Mouse (Mus musculus): ENCODE results near the gene Dcp1a. TPM values are rescaled to one million over a fixed set of nuclear protein-coding genes. Genes with fewer than 3 reads are reported as not detected.

Dcp1a gene
- polyA plus RNA-seq, 1 experiment from 2014 or later = 5.2 TPM

DNA sequence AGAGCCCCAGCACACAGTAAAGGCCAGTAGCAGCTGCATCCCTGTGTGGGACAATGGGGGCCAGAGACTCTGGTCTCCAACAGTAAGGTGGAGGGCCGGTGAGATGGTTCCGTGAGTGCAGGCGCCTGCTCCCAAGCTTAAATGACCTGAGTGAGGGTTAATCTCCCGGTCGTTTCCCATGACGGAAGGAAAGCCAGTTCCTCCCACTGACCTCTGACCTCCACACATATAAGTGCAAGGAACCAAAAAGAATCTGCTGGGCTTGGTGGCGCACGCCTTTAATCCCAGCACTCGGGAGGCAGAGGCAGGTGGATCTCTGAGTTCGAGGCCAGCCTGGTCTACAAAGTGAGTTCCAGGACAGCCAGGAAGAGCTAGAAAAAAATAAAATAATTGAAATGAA lies 49.1 kb downstream of the Dcp1a start:
- ATAC-seq (ENCODE audit: low FRiP score, low TSS enrichment) = no peak
- H3K36me3 ChIP-seq (ENCODE audit: control insufficient read depth, insufficient read depth, low read length) = peaks cover 18% of the 10 kb centered on the region
- 89% methylated on average over 10 of the region's 10 CpGs for WGBS
- TF ChIP-seq CTCF (IDR thresholded peaks at IDR 0.05; ENCODE audit: low read depth) (no peak), EP300 (optimal IDR thresholded peaks at IDR 0.05) (no peak)
- no peak overlapping the region for H3K4me2 ChIP-seq (replicated peaks; ENCODE audit: low read depth)
- H3K4me1 ChIP-seq (replicated peaks; ENCODE audit: control insufficient read depth, insufficient read depth) = no peaks in the 10 kb centered on the region
- no peaks in the 10 kb centered on the region for H3K9me3 ChIP-seq (ENCODE audit: control insufficient read depth, low read length)
- DNase-seq (ENCODE audit: low spot score) = no peak
- H3K27me3 ChIP-seq (ENCODE audit: control insufficient read depth, insufficient read depth, low read length) = no peaks in the 10 kb centered on the region
- H3K4me3 ChIP-seq (ENCODE audit: low read depth, low read length) = no peak overlapping the region
- H3K27ac ChIP-seq (replicated peaks) = no peak overlapping the region
- H3K9ac ChIP-seq (ENCODE audit: low read length) = no peak overlapping the region

- Histone ChIP-seq H3K9ac (ENCODE audit: low read length) (no peak overlapping the region), H3K4me2 (replicated peaks; ENCODE audit: low read depth) (no peak overlapping the region), H3K27ac (replicated peaks) (no peak overlapping the region), H3K4me3 (ENCODE audit: low read depth, low read length) (no peak overlapping the region), H3K4me1 (replicated peaks; ENCODE audit: control insufficient read depth, insufficient read depth) (no peaks in the 10 kb centered on the region), H3K36me3 (ENCODE audit: control insufficient read depth, insufficient read depth, low read length) (peaks cover 14% of the 10 kb centered on the region), H3K27me3 (ENCODE audit: control insufficient read depth, insufficient read depth, low read length) (no peaks in the 10 kb centered on the region), H3K9me3 (ENCODE audit: control insufficient read depth, low read length) (no peaks in the 10 kb centered on the region)
- ATAC-seq (ENCODE audit: low FRiP score, low TSS enrichment) (no peak), DNase-seq (ENCODE audit: low spot score) (no peak)
- WGBS = 74% methylated on average over 5 of the region's 5 CpGs
- no peak for TF ChIP-seq CTCF (IDR thresholded peaks at IDR 0.05; ENCODE audit: low read depth)
- no peak for TF ChIP-seq EP300 (optimal IDR thresholded peaks at IDR 0.05)
Observed at GRCm38 (mm10) chr14:30528961-30529360, 49.6 kb downstream of the Dcp1a start.

DNA sequence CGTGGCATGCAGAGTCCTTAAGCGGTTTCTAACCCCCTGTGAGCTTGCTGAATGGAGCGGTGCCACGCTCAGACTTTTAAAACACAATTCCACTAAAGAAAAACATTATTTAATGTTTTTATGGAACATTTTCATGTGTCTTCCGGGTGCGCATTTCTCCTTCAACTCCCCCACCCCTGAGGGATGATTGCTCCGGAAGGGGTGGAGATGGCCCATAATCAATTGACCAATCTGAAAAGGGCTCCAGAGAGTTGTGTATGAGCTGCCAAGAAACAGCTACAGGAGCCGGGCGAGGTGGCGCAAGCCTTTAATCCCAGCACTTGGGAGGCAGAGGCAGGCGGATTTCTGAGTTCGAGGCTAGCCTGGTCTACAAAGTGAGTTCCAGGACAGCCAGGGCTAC lies 50.1 kb downstream of the Dcp1a start:
- WGBS = 91% methylated on average over 12 of the region's 12 CpGs
- Histone ChIP-seq H3K9ac (ENCODE audit: low read length) (no peak overlapping the region), H3K27me3 (ENCODE audit: control insufficient read depth, insufficient read depth, low read length) (no peaks in the 10 kb centered on the region), H3K4me3 (ENCODE audit: low read depth, low read length) (no peak overlapping the region), H3K4me2 (replicated peaks; ENCODE audit: low read depth) (no peak overlapping the region), H3K27ac (replicated peaks) (no peak overlapping the region), H3K4me1 (replicated peaks; ENCODE audit: control insufficient read depth, insufficient read depth) (no peaks in the 10 kb centered on the region), H3K36me3 (ENCODE audit: control insufficient read depth, insufficient read depth, low read length) (peaks cover 13% of the 10 kb centered on the region), H3K9me3 (ENCODE audit: control insufficient read depth, low read length) (no peaks in the 10 kb centered on the region)
- DNase-seq (ENCODE audit: low spot score) (no peak), ATAC-seq (ENCODE audit: low FRiP score, low TSS enrichment) (no peak)
- no peak for TF ChIP-seq EP300 (optimal IDR thresholded peaks at IDR 0.05)

- Histone ChIP-seq H3K27me3 (ENCODE audit: control insufficient read depth, insufficient read depth, low read length) (no peaks in the 10 kb centered on the region), H3K4me1 (replicated peaks; ENCODE audit: control insufficient read depth, insufficient read depth) (no peaks in the 10 kb centered on the region), H3K4me3 (ENCODE audit: low read depth, low read length) (no peak overlapping the region), H3K27ac (replicated peaks) (peak overlapping the region; percentile 40; the same call in 1 of the 2 replicates), H3K9ac (ENCODE audit: low read length) (no peak overlapping the region), H3K9me3 (ENCODE audit: control insufficient read depth, low read length) (no peaks in the 10 kb centered on the region), H3K36me3 (ENCODE audit: control insufficient read depth, insufficient read depth, low read length) (peaks cover 8% of the 10 kb centered on the region), H3K4me2 (replicated peaks; ENCODE audit: low read depth) (no peak overlapping the region; the same call in 1 of the 2 replicates)
- peak; percentile 18; the same call in 1 of the 2 replicates for ATAC-seq (ENCODE audit: low FRiP score, low TSS enrichment)
- WGBS = 42% methylated on average over 8 of the region's 8 CpGs
- no peak for TF ChIP-seq CTCF (IDR thresholded peaks at IDR 0.05; ENCODE audit: low read depth)
- no peak for TF ChIP-seq EP300 (optimal IDR thresholded peaks at IDR 0.05)
- peak; percentile 52 for DNase-seq (ENCODE audit: low spot score)
Observed at GRCm38 (mm10) chr14:30530726-30531269, 51.5 kb downstream of the Dcp1a start.

DNA sequence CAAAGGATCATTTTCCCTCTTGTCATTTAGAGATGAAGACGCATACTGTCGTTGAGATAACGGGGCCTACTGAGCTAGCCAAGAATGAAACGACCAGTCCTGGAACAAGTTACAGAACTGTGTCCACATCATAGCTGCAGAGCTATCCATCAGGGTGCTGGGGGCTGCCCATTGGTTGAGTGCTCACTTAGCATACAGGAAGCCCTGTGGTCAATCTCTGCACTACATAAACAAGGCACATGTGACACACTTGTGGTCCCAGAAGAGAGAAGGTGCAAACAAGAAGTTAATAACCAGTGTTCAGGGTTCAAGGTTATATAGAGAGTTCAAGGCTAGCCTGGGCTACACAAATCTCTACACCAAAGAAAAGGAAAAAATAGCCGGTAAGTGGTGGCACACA lies 52.1 kb downstream of the Dcp1a start:
- DNase-seq (ENCODE audit: low spot score) = no peak
- 81% methylated on average over 5 of the region's 5 CpGs for WGBS
- H3K4me3 ChIP-seq (ENCODE audit: low read depth, low read length) = no peak overlapping the region
- peaks cover 4% of the 10 kb centered on the region for H3K36me3 ChIP-seq (ENCODE audit: control insufficient read depth, insufficient read depth, low read length)
- H3K9me3 ChIP-seq (ENCODE audit: control insufficient read depth, low read length) = no peaks in the 10 kb centered on the region
- H3K4me1 ChIP-seq (replicated peaks; ENCODE audit: control insufficient read depth, insufficient read depth) = no peaks in the 10 kb centered on the region
- no peak overlapping the region for H3K4me2 ChIP-seq (replicated peaks; ENCODE audit: low read depth)
- H3K27me3 ChIP-seq (ENCODE audit: control insufficient read depth, insufficient read depth, low read length) = no peaks in the 10 kb centered on the region
- no peak for TF ChIP-seq EP300 (optimal IDR thresholded peaks at IDR 0.05)
- no peak for TF ChIP-seq CTCF (IDR thresholded peaks at IDR 0.05; ENCODE audit: low read depth)
- peak overlapping the region; percentile 25; the same call in 1 of the 2 replicates for H3K27ac ChIP-seq (replicated peaks)
- 0 out of 2 replicates have a peak, but pooled peaks have one; percentile 22 for ATAC-seq (ENCODE audit: low FRiP score, low TSS enrichment)
- no peak overlapping the region for H3K9ac ChIP-seq (ENCODE audit: low read length)

- WGBS = 70% methylated on average over 6 of the region's 6 CpGs
- Histone ChIP-seq H3K9me3 (ENCODE audit: control insufficient read depth, low read length) (no peaks in the 10 kb centered on the region), H3K36me3 (ENCODE audit: control insufficient read depth, insufficient read depth, low read length) (peaks cover 4% of the 10 kb centered on the region; the same call in 1 of the 2 replicates), H3K4me2 (replicated peaks; ENCODE audit: low read depth) (no peak overlapping the region), H3K9ac (ENCODE audit: low read length) (no peak overlapping the region), H3K4me1 (replicated peaks; ENCODE audit: control insufficient read depth, insufficient read depth) (no peaks in the 10 kb centered on the region), H3K27ac (replicated peaks) (peak overlapping the region; percentile 25; the same call in 1 of the 2 replicates), H3K4me3 (ENCODE audit: low read depth, low read length) (no peak overlapping the region), H3K27me3 (ENCODE audit: control insufficient read depth, insufficient read depth, low read length) (no peaks in the 10 kb centered on the region)
- DNase-seq (ENCODE audit: low spot score) = no peak
- no peak for TF ChIP-seq CTCF (IDR thresholded peaks at IDR 0.05; ENCODE audit: low read depth)
- TF ChIP-seq EP300 (optimal IDR thresholded peaks at IDR 0.05) = no peak
- ATAC-seq (ENCODE audit: low FRiP score, low TSS enrichment) = peak; percentile 70
Observed at GRCm38 (mm10) chr14:30531896-30532295, 52.6 kb downstream of the Dcp1a start.
